Mouse (Mus musculus) colon, adult 2 months (tissue): ENCODE measurements around the gene Olfr1450. TPM values are rescaled to one million over a fixed set of nuclear protein-coding genes. Genes with fewer than 3 reads are reported as not detected.

ENCODE experiments used
- polyA plus RNA-seq: library from polyadenylated mRNA; depleted of rRNA; stranded (reverse); fragments of >200 nt; gene quantifications from 2 replicates; pipeline ENCODE4 v1.2.3, GENCODE M21; 2012; rRNA removed

Gene Olfr1450
- polyA plus RNA-seq, result not detected in 2 replicates

DNA sequence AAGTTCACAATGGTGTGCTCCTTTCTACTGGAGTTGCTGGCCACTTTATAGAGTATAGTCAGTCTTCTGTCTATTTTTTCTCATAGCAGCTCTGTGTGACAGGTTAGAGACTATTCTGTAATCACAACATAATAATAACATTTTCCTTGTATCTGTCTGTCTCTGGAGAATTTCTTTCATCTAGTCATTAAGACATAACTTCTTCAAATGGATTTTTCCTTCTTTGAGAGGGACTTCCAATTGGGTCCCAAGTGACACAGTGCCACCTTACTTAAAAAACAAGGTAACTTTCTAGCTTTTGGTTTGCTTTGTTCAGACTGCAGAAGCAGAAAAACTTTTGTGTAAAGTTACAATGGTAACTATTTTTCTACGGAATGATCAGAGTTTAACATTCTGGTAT, at the start of gene Olfr1450:
TSS of gene Olfr1450 (plus strand) at position 301 of the 400 bp plus-strand sequence.

DNA sequence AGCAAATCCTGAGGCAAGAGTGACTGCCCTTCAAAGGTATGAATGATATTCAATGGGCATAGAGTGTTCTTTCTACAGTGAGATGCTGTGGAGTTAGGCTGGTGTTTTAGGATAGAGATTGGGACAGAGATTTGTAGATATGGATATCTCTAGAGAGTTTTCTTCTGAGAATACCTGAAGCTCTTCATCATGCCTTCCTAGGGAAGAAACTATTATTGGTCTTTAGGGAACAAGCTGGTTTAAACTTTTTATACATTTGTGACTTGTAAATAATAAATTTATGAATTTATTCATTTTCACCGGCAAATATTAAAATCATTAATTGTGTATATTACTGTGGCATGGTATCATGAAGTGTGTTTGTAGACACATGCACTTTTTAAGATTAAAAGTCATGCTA, 46.4 kb upstream of the Olfr1450 start, which contains the start of gene Olfr1447:
TSS of gene Olfr1447 (minus strand) at position 101 of the 400 bp plus-strand sequence.

DNA sequence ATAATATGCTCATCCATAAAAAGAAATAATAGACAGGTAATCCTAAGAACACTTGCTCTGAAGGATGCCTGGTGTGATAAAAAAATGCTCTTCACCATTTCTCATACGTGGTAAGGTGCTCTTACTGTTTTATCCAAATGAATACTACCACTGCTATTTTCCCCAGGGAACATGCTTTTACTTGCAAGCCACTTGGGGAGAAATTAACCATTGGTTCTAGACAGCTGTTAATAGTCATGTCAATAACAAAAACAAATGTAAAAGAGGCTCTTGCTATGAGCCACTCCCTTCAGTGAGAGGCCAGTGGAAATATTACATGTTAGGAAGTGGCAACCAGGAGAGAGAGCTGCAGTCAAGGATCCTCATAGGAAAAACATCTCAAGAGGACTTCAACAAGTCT, 25.7 kb upstream of the Olfr1450 start, which contains the start of gene Olfr1448:
TSS of gene Olfr1448 (minus strand) at position 101 of the 400 bp plus-strand sequence.

DNA sequence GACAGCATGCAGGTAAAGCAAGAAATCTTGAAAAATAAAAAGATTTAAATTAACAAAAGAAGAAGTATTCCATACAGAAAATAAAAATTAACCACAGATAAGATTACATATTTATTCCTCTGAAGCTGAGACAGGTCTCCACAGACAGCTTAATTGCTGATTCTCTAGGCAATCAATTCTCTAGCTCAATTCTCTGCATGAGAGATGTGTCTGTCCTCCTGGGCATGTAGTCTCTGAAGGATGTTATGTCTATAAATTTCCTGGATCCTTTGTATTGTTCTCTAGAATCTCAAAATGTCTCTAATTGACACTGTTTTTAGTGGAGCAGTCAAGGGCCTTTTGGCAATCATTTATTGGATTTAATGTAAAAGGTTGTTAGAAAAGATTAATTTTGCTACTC, 19.5 kb upstream of the Olfr1450 start, which contains the start of gene Olfr1449:
TSS of gene Olfr1449 (plus strand) at position 301 of the 400 bp plus-strand sequence.

DNA sequence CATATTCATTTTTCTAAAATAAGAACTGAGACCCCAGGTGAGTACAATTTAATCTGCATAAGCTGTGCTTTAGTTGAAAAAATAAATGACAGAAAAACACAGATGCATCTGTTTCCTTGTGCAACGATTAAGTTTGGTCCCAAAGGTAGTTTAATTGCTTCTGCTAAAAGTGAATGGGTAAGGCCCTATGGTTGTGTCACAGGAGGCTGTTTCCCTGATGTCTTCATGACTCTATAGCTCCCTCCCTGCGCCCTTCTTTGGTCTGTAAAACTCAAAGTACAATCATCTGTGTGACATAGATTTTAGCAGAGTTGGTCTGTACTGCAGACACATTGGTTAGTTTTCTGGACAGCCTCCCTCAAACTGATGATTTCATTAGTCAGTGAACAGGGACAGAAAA, 44.7 kb downstream of the Olfr1450 start, which contains the start of gene Olfr1451:
TSS of gene Olfr1451 (plus strand) at position 301 of the 400 bp plus-strand sequence.

Other genes with a start within 250 kb of the Olfr1450 start
- gene Cntf, start 184.6 kb upstream of the Olfr1450 start, polyA plus RNA-seq, result 0.27 TPM in 1 of 2 replicates, not detected in the other
- gene Zfp91, start 154.1 kb upstream of the Olfr1450 start, polyA plus RNA-seq, result 11.1 and 11.5 TPM in 2 replicates
- 2.3 and 2.5 TPM in 2 replicates for gene Lpxn, start 154.1 kb upstream of the Olfr1450 start, polyA plus RNA-seq
- gene Gm5244, start 103.6 kb upstream of the Olfr1450 start, polyA plus RNA-seq, result not detected in 2 replicates
- gene Olfr1444, start 93.0 kb upstream of the Olfr1450 start, polyA plus RNA-seq, result not detected in 2 replicates
- gene Olfr1445, start 66.4 kb upstream of the Olfr1450 start, polyA plus RNA-seq, result not detected in 2 replicates
- gene Olfr1446, start 56.7 kb upstream of the Olfr1450 start, polyA plus RNA-seq, result not detected in 2 replicates
- not detected in 2 replicates for gene Olfr1447, start 46.5 kb upstream of the Olfr1450 start, polyA plus RNA-seq
- not detected in 2 replicates for gene Olfr1448, start 25.8 kb upstream of the Olfr1450 start, polyA plus RNA-seq
- not detected in 2 replicates for gene Olfr1449, start 19.4 kb upstream of the Olfr1450 start, polyA plus RNA-seq
- gene Olfr1451, start 44.8 kb downstream of the Olfr1450 start, polyA plus RNA-seq, result not detected in 2 replicates
- not detected in 2 replicates for gene Olfr1453, start 78.1 kb downstream of the Olfr1450 start, polyA plus RNA-seq
- gene Olfr1454, start 110.4 kb downstream of the Olfr1450 start, polyA plus RNA-seq, result not detected in 2 replicates
- gene Olfr1457, start 147.6 kb downstream of the Olfr1450 start, polyA plus RNA-seq, result not detected in 2 replicates
- not detected in 2 replicates for gene Olfr1458, start 156.5 kb downstream of the Olfr1450 start, polyA plus RNA-seq
- not detected in 2 replicates for gene Olfr1459, start 199.3 kb downstream of the Olfr1450 start, polyA plus RNA-seq
- not detected in 2 replicates for gene Olfr1461, start 212.7 kb downstream of the Olfr1450 start, polyA plus RNA-seq
- gene Olfr1462, start 235.5 kb downstream of the Olfr1450 start, polyA plus RNA-seq, result not detected in 2 replicates